Mouse (Mus musculus) brain, adult 2 months (tissue): ENCODE results near the gene Tex45.
A peak's percentile ranks its signal among the peaks of the same experiment; 100 is the strongest.

Experiments used
- DNase-seq: peaks from one replicate; pipeline ENCODE4 v3.0.0; 2011; ENCODE audit warnings: low read depth, low spot score

The Tex45 gene

GRCm38 (mm10) chr8:3485192-3485591 lies 14.5 kb downstream of the Tex45 start:
- no peak for DNase-seq

GRCm38 (mm10) chr8:3492901-3493844 lies 22.5 kb downstream of the Tex45 start, which contains the start of gene Zfp358:
Gene Zfp358, plus strand, starts transcription at chr8:3493138.
- DNase-seq, result peak; percentile 88

- DNase-seq, result no peak
Measured at GRCm38 (mm10) chr8:3493845-3494208, 23.2 kb downstream of the Tex45 start.

GRCm38 (mm10) chr8:3495578-3496427 lies 25.1 kb downstream of the Tex45 start:
- DNase-seq, result no peak

- DNase-seq, result no peak
Measured at GRCm38 (mm10) chr8:3496428-3496748, 25.7 kb downstream of the Tex45 start.

GRCm38 (mm10) chr8:3498583-3498982 lies 27.9 kb downstream of the Tex45 start:
- DNase-seq, result no peak

GRCm38 (mm10) chr8:3499751-3500150 lies 29.1 kb downstream of the Tex45 start:
- no peak for DNase-seq

- DNase-seq, result peak; percentile 99
Measured at GRCm38 (mm10) chr8:3500235-3501090, 29.8 kb downstream of the Tex45 start, which contains the start of gene Mcoln1. Gene Mcoln1, plus strand, starts transcription at chr8:3500457.

- peak; percentile 70 for DNase-seq
Measured at GRCm38 (mm10) chr8:3502217-3502616, 31.6 kb downstream of the Tex45 start.

- no peak for DNase-seq
Measured at GRCm38 (mm10) chr8:3507979-3508754, 37.5 kb downstream of the Tex45 start.

- DNase-seq, result peak; percentile 18
Measured at GRCm38 (mm10) chr8:3514681-3515247, 44.1 kb downstream of the Tex45 start.

- peak; percentile 94 for DNase-seq
Measured at GRCm38 (mm10) chr8:3515260-3515671, 44.6 kb downstream of the Tex45 start, which contains the start of gene Pnpla6. Gene Pnpla6, plus strand, starts transcription at chr8:3515384.

- DNase-seq, result peak; percentile 82
Measured at GRCm38 (mm10) chr8:3515771-3516417, 45.2 kb downstream of the Tex45 start.

GRCm38 (mm10) chr8:3516450-3517116 lies 45.9 kb downstream of the Tex45 start:
- peak; percentile 99 for DNase-seq

GRCm38 (mm10) chr8:3517117-3517495 lies 46.4 kb downstream of the Tex45 start:
- DNase-seq, result peak; percentile 59

- no peak for DNase-seq
Measured at GRCm38 (mm10) chr8:3522007-3522697, 51.5 kb downstream of the Tex45 start.

GRCm38 (mm10) chr8:3530816-3531215 lies 60.2 kb downstream of the Tex45 start:
- DNase-seq, result no peak

GRCm38 (mm10) chr8:3531936-3532335 lies 61.3 kb downstream of the Tex45 start:
- DNase-seq, result no peak
